Mouse (Mus musculus) heart, adult 2 months (tissue): Measurements from ENCODE around the gene H2al1j.
"Not testable (repeated sequence)": the region's sequence is repeated elsewhere in the genome, so short reads cannot be mapped to it uniquely, and the experiment has no call there.

Experiments
- CTCF ChIP-seq: fragments of 200-600 bp; IDR thresholded peaks from 2 replicates; pipeline ENCODE4 v1.8.1; 2022; ENCODE audit warnings: antibody characterized with exemption, mild to moderate bottlenecking, moderate library complexity
- EP300 ChIP-seq: fragments of 200-500 bp; IDR thresholded peaks from 2 replicates; pipeline ENCODE4 v1.6.1; 2011; ENCODE audit warnings: low read depth, low read length, control low read depth; ENCODE audit not compliant: insufficient read depth
- POLR2A ChIP-seq: fragments of 200-500 bp; IDR thresholded peaks from 2 replicates; pipeline ENCODE4 v1.6.1; 2011; ENCODE audit warnings: mild to moderate bottlenecking, low read depth, low read length, control low read depth; ENCODE audit not compliant: insufficient read depth

DNA sequence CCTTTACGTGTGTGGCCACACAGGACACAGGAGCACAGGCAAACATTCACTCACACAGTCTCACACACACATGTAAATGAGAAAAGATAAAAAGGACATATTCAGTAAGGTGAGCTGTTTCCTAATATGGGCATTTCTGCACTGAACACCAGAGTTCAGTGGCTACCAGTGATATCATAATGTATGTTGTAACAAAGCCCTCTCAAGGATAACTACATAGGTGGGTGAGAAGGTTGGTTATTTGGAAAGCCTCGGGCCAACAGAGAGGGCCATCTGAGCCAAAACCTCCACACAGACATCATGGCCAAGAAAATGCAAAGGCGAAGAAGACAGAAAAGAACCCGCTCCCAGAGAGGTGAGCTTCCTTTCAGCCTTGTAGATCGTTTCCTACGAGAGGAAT, 22.3 kb upstream of the H2al1j start, which contains the start of gene H2al1c:
- not testable (repeated sequence) for TF ChIP-seq CTCF, EP300, POLR2A
